Mouse (Mus musculus) embryonic fibroblast, embryonic 13.5 days (primary cell): ENCODE results near the gene Eme1.

Source experiments
- CTCF ChIP-seq: IDR thresholded peaks from 2 replicates; pipeline ENCODE4 v1.5.1; 2011; ENCODE audit warnings: mild to moderate bottlenecking, control low read depth, low read length, moderate library complexity, borderline replicate concordance; ENCODE audit not compliant: insufficient read depth
- POLR2A ChIP-seq: IDR thresholded peaks from 2 replicates; pipeline ENCODE4 v1.6.1; 2011; ENCODE audit warnings: low read depth, mild to moderate bottlenecking, control low read depth, low read length, moderate library complexity

- TF ChIP-seq CTCF (no peak), POLR2A (no peak)
Measured at GRCm38 (mm10) chr11:94680639-94681038, 26.9 kb upstream of the Eme1 start.
